Mouse (Mus musculus): Measurements from ENCODE around the gene Pcolce. TPM values are rescaled to one million over a fixed set of nuclear protein-coding genes. Genes with fewer than 3 reads are reported as not detected.

The Pcolce gene
- total RNA-seq (2017): not detected in 2 replicates

- no peak for ATAC-seq (replicated peaks in 1 of 2; ENCODE audit: insufficient read depth in 1 of 2, low FRiP score in 2 of 2, low TSS enrichment in 1 of 2, low read depth in 1 of 2, poor library complexity in 2 of 2, severe bottlenecking in 2 of 2)
Observed at GRCm38 (mm10) chr5:137613550-137613949, at the start of gene Pcolce. TSS of gene Pcolce (minus strand) at chr5:137613784.

GRCm38 (mm10) chr5:137663057-137663456 is 49.5 kb upstream of the Pcolce start:
- ATAC-seq (replicated peaks in 1 of 2; ENCODE audit: insufficient read depth in 1 of 2, low FRiP score in 2 of 2, low TSS enrichment in 1 of 2, low read depth in 1 of 2, poor library complexity in 2 of 2, severe bottlenecking in 2 of 2): no peak

- no peak for ATAC-seq (replicated peaks in 1 of 2; ENCODE audit: insufficient read depth in 1 of 2, low FRiP score in 2 of 2, low TSS enrichment in 1 of 2, low read depth in 1 of 2, poor library complexity in 2 of 2, severe bottlenecking in 2 of 2)
Observed at GRCm38 (mm10) chr5:137660064-137660688, 46.6 kb upstream of the Pcolce start.

GRCm38 (mm10) chr5:137656977-137657376 is 43.4 kb upstream of the Pcolce start:
- ATAC-seq (replicated peaks in 1 of 2; ENCODE audit: insufficient read depth in 1 of 2, low FRiP score in 2 of 2, low TSS enrichment in 1 of 2, low read depth in 1 of 2, poor library complexity in 2 of 2, severe bottlenecking in 2 of 2): peak; percentile 42 to 63; a peak in 2 of 4 replicates

- ATAC-seq (replicated peaks in 1 of 2; ENCODE audit: insufficient read depth in 1 of 2, low FRiP score in 2 of 2, low TSS enrichment in 1 of 2, low read depth in 1 of 2, poor library complexity in 2 of 2, severe bottlenecking in 2 of 2): peak in 1 of 2 experiments; percentile 57; a peak in 1 of 4 replicates
Observed at GRCm38 (mm10) chr5:137654746-137655145, 41.2 kb upstream of the Pcolce start.

DNA sequence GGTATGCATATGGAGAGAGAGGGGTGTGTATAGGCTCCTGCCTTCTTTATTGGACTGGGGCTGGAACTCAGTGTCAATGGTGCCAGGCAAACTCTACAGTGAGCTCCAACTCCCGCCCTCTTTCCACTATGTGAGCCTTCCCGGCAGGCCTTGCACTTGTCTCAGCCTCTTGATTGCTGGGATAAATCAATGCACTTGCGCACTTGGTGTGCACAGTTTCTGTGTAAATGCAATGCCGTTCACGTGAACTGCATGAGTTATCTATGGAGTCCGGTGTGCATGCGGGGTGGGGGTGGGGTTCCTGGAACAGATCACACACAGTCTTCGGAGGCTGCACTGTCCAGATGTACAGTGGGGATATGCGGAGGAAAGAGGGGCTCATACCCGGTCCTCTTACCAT is 39.8 kb upstream of the Pcolce start:
- ATAC-seq (replicated peaks in 1 of 2; ENCODE audit: insufficient read depth in 1 of 2, low FRiP score in 2 of 2, low TSS enrichment in 1 of 2, low read depth in 1 of 2, poor library complexity in 2 of 2, severe bottlenecking in 2 of 2): no peak

GRCm38 (mm10) chr5:137652474-137652873 is 38.9 kb upstream of the Pcolce start:
- ATAC-seq (replicated peaks in 1 of 2; ENCODE audit: insufficient read depth in 1 of 2, low FRiP score in 2 of 2, low TSS enrichment in 1 of 2, low read depth in 1 of 2, poor library complexity in 2 of 2, severe bottlenecking in 2 of 2): peak; percentile 40 to 48; a peak in 2 of 4 replicates

DNA sequence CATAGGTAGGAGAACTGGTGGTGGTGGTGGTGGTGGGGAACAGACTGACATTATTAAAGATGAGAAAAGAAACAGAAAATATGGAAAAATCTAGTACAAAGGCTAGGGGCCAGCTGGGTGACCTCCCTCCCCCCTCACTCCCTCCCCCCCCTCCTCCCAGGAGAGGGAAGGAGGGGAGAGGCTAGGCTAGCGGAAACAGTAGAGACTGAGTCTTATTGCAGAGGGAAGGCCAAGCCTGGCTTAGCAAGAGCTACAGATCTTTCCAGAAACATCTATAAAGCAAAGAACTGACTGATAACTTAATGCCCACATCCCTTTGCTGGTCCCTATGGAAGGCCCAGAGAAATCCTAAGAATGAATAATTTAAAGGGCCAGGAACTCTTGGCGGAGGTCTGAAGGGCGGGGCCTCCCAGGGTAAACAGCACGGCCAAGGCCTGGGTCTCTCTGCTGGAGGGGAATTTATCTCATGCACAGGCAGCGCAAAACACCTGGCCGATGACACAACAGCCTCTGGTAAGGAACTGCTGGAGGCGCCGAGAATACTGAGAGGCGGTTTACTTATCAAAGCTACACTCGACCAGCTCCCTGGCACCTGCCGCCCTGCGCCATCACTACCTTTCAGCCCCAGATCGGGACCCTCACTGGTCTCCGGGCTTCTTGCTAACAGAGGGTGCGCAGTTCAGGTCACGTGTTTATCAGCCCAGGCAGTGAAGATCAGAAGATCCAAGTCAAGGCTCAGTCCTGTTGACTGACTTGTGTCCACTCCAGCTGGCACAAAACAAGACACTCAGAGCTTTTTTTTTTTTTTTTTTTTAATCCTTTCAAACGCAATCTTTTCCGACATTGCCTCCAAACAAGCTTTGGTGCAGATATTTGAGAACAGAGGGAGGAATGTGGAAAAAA is 36.3 kb upstream of the Pcolce start:
- no peak for ATAC-seq (replicated peaks in 1 of 2; ENCODE audit: insufficient read depth in 1 of 2, low FRiP score in 2 of 2, low TSS enrichment in 1 of 2, low read depth in 1 of 2, poor library complexity in 2 of 2, severe bottlenecking in 2 of 2)

DNA sequence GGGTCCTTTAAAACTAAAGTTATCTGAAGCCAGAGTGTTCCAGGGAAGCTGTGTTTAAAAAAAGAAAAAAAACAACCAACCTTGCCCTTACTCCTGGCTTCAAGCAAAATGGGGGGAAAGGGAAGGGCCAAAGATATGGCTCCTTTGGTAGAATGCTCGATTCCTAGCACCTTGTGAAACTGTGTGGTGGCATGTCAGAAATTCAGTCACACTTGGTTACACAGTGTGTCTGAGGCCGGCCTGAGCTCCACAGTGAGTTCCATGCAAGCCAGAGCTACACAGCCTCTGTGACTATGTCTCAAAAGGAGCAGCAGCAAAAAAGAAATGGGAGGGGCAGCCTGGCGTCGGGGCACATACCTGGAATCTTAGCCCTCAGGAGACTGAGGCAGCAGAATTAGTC is 35.7 kb upstream of the Pcolce start:
- ATAC-seq (replicated peaks in 1 of 2; ENCODE audit: insufficient read depth in 1 of 2, low FRiP score in 2 of 2, low TSS enrichment in 1 of 2, low read depth in 1 of 2, poor library complexity in 2 of 2, severe bottlenecking in 2 of 2): no peak

GRCm38 (mm10) chr5:137647827-137648601 is 34.4 kb upstream of the Pcolce start:
- ATAC-seq (replicated peaks in 1 of 2; ENCODE audit: insufficient read depth in 1 of 2, low FRiP score in 2 of 2, low TSS enrichment in 1 of 2, low read depth in 1 of 2, poor library complexity in 2 of 2, severe bottlenecking in 2 of 2): no peak

DNA sequence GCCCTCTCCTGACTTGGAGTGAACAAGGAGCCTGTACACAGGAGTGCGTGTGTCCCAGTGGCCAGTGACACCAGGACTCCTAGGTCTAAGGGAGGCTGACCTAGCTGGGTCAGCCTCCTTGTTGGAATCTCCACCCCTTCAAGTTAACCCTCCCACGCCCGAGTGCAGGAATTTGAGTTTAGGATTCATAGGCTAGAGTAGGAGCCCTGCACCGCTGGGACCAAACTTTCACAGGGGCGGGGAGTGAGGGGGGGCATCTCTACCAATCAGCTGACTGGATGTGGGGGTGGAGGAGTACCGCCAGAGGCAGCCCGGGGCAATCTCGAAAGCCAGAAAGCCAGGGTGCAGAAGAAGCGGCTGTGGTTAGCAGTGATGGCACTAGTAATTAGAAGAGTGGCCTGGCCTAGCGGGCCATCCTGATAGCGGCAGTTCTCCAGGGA is 32.1 kb upstream of the Pcolce start, which contains the start of gene Irs3:
Gene Irs3, minus strand, starts transcription at position 63 of the 440 bp plus-strand sequence.
- ATAC-seq (replicated peaks in 1 of 2; ENCODE audit: insufficient read depth in 1 of 2, low FRiP score in 2 of 2, low TSS enrichment in 1 of 2, low read depth in 1 of 2, poor library complexity in 2 of 2, severe bottlenecking in 2 of 2): peak in 1 of 2 experiments; percentile 18; a peak in 1 of 4 replicates

DNA sequence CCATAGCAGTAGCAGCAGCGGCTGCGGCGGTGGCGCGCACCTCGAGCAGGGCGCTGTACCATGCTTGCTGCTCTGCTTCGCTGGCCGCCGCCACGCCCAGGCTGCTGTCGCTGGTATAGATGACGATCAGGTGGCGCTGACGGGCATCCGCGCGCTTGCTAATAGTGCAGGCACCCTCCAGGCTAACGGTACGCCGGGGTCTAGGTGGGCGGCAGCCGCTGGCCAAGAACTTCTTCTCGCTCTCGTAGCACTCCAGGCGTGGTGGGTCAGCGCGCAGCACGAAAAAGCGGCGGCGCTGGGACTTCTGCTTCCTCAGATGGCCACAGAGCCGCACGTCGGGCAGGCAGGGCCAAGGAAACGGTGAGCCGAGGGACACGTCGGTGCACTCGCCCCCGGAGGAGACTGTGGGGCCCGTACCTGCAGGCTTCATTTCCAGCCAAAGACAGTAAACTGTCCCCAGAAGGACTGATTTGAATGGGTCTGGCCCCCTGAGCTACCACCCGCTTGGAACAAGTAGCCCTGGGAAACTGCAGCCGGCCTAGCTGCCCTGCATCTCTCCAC is 31.6 kb upstream of the Pcolce start:
- peak; percentile 17 to 37; a peak in 1 of 4 replicates for ATAC-seq (replicated peaks in 1 of 2; ENCODE audit: insufficient read depth in 1 of 2, low FRiP score in 2 of 2, low TSS enrichment in 1 of 2, low read depth in 1 of 2, poor library complexity in 2 of 2, severe bottlenecking in 2 of 2)

DNA sequence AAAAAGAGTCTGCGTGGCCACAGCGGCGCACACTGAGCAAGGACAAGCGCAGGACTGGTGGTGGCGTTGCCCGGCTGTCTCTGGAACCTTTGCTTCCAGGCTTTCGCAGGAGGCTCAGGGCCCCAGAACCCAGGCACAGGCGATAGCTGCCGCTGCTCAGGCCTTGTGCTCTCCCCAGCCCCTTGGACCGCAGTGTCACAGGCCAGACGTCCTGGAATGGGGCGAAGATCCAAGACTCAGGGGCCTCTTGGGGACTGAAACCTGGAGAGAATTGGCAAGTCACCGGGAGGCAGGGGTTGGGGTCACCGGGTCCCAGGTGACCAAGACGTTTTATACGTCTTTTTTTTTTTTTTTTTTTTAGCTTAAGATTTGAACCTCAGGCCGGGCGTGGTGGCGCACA is 30.9 kb upstream of the Pcolce start:
- no peak for ATAC-seq (replicated peaks in 1 of 2; ENCODE audit: insufficient read depth in 1 of 2, low FRiP score in 2 of 2, low TSS enrichment in 1 of 2, low read depth in 1 of 2, poor library complexity in 2 of 2, severe bottlenecking in 2 of 2)

GRCm38 (mm10) chr5:137642886-137643285 is 29.3 kb upstream of the Pcolce start:
- no peak for ATAC-seq (replicated peaks in 1 of 2; ENCODE audit: insufficient read depth in 1 of 2, low FRiP score in 2 of 2, low TSS enrichment in 1 of 2, low read depth in 1 of 2, poor library complexity in 2 of 2, severe bottlenecking in 2 of 2)

GRCm38 (mm10) chr5:137641054-137641453 is 27.5 kb upstream of the Pcolce start, which contains the start of gene Sap25:
TSS of gene Sap25 (plus strand) at chr5:137641334.
- no peak for ATAC-seq (replicated peaks in 1 of 2; ENCODE audit: insufficient read depth in 1 of 2, low FRiP score in 2 of 2, low TSS enrichment in 1 of 2, low read depth in 1 of 2, poor library complexity in 2 of 2, severe bottlenecking in 2 of 2)

- ATAC-seq (replicated peaks in 1 of 2; ENCODE audit: insufficient read depth in 1 of 2, low FRiP score in 2 of 2, low TSS enrichment in 1 of 2, low read depth in 1 of 2, poor library complexity in 2 of 2, severe bottlenecking in 2 of 2): no peak
Observed at GRCm38 (mm10) chr5:137639472-137639871, 25.9 kb upstream of the Pcolce start.

DNA sequence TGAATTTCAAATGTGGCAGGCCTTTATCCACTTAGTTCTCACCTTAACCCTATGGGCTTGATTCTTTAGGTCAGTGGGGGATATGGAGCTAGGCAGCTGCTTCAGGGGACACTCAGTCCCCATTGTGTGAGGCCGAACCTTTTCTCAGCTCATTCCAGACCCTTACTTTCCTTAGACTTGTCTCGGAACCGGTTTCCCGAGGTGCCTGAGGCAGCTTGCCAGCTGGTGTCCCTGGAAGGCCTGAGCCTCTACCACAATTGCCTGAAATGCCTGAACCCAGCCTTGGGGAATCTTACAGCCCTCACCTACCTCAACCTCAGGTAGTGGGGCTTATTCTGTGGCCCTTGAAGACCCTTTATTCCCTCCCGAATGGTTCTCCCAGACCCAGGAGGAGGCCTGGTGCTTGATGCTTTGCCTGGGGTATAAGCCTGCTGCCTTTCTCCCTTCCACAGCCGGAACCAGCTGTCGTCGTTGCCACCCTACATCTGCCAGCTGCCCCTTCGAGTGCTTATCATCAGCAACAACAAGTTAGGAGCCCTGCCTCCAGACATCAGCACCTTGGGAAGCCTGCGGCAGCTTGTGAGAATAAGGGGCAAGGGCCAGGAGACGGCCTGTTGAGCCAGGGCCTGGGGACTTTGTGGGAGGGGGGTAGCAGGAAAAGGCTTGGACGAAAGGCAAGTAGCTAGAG is 20.0 kb upstream of the Pcolce start:
- no peak for ATAC-seq (replicated peaks in 1 of 2; ENCODE audit: insufficient read depth in 1 of 2, low FRiP score in 2 of 2, low TSS enrichment in 1 of 2, low read depth in 1 of 2, poor library complexity in 2 of 2, severe bottlenecking in 2 of 2)

All from hematopoietic stem cell, adult 5-6 weeks (primary cell).